Mouse (Mus musculus) heart, embryonic 12.5 days (tissue): Measurements from ENCODE around the gene Kpna2. TPM values are rescaled to one million over a fixed set of nuclear protein-coding genes. Genes with fewer than 3 reads are reported as not detected.
"Not testable (repeated sequence)": the region's sequence is repeated elsewhere in the genome, so short reads cannot be mapped to it uniquely, and the experiment has no call there.

Experiments used
- ATAC-seq: fragments of 200-750 bp; cut with Nextera tagmentation; 2 replicates; pipeline ENCODE4 v1.8.0; 2017; ENCODE audit warnings: moderate TSS enrichment, moderate library complexity; ENCODE audit not compliant: insufficient number of reproducible peaks, low FRiP score
- H3K27ac ChIP-seq: fragments of 300-500 bp; sonication (generic); 2 replicates; pipeline ENCODE4 v1.5.1; 2016; ENCODE audit warnings: mild to moderate bottlenecking, moderate library complexity; ENCODE audit not compliant: poor library complexity, severe bottlenecking
- H3K27me3 ChIP-seq: fragments of 300-500 bp; sonication (generic); replicated peaks from 2 replicates; pipeline ENCODE4 v1.6.1; 2016; ENCODE audit warnings: mild to moderate bottlenecking, moderate library complexity
- H3K36me3 ChIP-seq: fragments of 300-500 bp; sonication (generic); 2 replicates; pipeline ENCODE4 v1.6.1; 2016; ENCODE audit warnings: mild to moderate bottlenecking, moderate library complexity
- H3K4me1 ChIP-seq: fragments of 300-500 bp; sonication (generic); replicated peaks from 2 replicates; pipeline ENCODE4 v1.6.1; 2016; ENCODE audit warnings: mild to moderate bottlenecking
- H3K4me2 ChIP-seq: fragments of 300-500 bp; sonication (generic); 2 replicates; pipeline ENCODE4 v1.6.1; 2016; ENCODE audit warnings: mild to moderate bottlenecking, moderate library complexity
- H3K4me3 ChIP-seq: fragments of 300-500 bp; sonication (generic); 2 replicates; pipeline ENCODE4 v1.5.1; 2016; ENCODE audit warnings: mild to moderate bottlenecking
- H3K9ac ChIP-seq: fragments of 300-500 bp; sonication (generic); 2 replicates; pipeline ENCODE4 v1.6.1; 2016; ENCODE audit warnings: mild to moderate bottlenecking, moderate library complexity
- H3K9me3 ChIP-seq: fragments of 300-500 bp; sonication (generic); replicated peaks from 2 replicates; pipeline ENCODE4 v1.6.1; 2016; ENCODE audit warnings: mild to moderate bottlenecking, moderate library complexity
- WGBS: fragments of 180-500 bp; shearing (Covaris S2); methylation state at CpG from one replicate; pipeline ENCODE4 v1.1.7; 2016; 5-methylcytosine and 5-hydroxymethylcytosine counted together
- polyA plus RNA-seq: library from polyadenylated mRNA; unstranded; fragments of >200 nt; fragmentation: Nextera tagmentation; extraction: Ambion mirVana; gene quantifications from 2 replicates; pipeline ENCODE4 v1.2.1, GENCODE M21; 2016

Kpna2 gene
- polyA plus RNA-seq, 1 experiment from 2014 or later = 301 TPM

DNA sequence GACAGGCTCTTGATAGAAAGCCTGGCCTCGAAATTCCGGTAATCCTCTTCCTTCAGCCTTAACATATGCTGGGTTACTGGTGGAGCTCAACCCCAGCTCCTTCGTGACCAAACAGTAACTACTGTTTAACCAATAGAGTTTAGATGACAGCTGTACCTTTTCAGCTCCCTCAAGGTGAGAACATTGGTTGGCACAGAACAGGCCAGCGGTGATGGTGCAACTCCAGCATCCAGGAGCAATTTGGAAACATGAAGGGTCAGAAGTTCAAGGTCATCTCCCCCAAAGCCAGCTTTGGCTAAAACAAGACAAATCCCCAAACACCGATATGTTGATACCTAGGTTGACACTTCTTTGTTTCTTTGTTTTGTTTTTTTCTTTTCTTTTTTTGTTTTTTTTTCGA, 29.4 kb upstream of the Kpna2 start:
- no peak for ATAC-seq
- peaks cover 5% of the 10 kb centered on the region; the same call in 1 of the 2 replicates for H3K36me3 ChIP-seq
- no peaks in the 10 kb centered on the region for H3K9me3 ChIP-seq
- peaks cover 20% of the 10 kb centered on the region for H3K4me1 ChIP-seq
- peaks cover 7% of the 10 kb centered on the region; the same call in 1 of the 2 replicates for H3K27me3 ChIP-seq
- peak overlapping the region; percentile 84; the same call in 1 of the 2 replicates for H3K9ac ChIP-seq
- H3K4me2 ChIP-seq = peak overlapping the region; percentile 99
- H3K27ac ChIP-seq = no peak overlapping the region
- 65% methylated on average over 6 of the region's 6 CpGs for WGBS
- peak overlapping the region; percentile 82 for H3K4me3 ChIP-seq

DNA sequence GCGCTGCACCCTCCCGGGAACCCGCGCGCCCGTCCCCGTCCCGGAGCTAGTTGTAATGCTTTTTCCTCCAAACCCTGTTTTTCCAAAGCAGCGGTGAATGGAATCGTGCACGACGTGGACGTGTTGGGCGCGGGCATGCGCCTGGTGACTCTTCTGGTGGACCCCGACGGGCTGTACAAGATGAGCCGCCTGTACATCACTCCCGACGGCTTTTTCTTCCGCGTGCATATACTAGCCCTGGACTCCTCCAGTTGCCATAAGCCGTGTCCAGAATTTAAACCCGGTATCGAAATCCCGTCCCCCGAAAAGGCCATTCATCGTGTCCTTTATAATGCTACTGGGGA, 28.9 kb upstream of the Kpna2 start:
- WGBS = 5% methylated on average over 29 of the region's 29 CpGs
- H3K36me3 ChIP-seq = peaks cover 5% of the 10 kb centered on the region; the same call in 1 of the 2 replicates
- H3K4me2 ChIP-seq = peak overlapping the region; percentile 99
- peak overlapping the region; percentile 84 for H3K9ac ChIP-seq
- peak; percentile 59 for ATAC-seq
- H3K4me3 ChIP-seq = peak overlapping the region; percentile 82
- peaks cover 7% of the 10 kb centered on the region; the same call in 1 of the 2 replicates for H3K27me3 ChIP-seq
- peaks cover 20% of the 10 kb centered on the region for H3K4me1 ChIP-seq
- no peaks in the 10 kb centered on the region for H3K9me3 ChIP-seq
- peak overlapping the region; percentile 44; the same call in 1 of the 2 replicates for H3K27ac ChIP-seq

DNA sequence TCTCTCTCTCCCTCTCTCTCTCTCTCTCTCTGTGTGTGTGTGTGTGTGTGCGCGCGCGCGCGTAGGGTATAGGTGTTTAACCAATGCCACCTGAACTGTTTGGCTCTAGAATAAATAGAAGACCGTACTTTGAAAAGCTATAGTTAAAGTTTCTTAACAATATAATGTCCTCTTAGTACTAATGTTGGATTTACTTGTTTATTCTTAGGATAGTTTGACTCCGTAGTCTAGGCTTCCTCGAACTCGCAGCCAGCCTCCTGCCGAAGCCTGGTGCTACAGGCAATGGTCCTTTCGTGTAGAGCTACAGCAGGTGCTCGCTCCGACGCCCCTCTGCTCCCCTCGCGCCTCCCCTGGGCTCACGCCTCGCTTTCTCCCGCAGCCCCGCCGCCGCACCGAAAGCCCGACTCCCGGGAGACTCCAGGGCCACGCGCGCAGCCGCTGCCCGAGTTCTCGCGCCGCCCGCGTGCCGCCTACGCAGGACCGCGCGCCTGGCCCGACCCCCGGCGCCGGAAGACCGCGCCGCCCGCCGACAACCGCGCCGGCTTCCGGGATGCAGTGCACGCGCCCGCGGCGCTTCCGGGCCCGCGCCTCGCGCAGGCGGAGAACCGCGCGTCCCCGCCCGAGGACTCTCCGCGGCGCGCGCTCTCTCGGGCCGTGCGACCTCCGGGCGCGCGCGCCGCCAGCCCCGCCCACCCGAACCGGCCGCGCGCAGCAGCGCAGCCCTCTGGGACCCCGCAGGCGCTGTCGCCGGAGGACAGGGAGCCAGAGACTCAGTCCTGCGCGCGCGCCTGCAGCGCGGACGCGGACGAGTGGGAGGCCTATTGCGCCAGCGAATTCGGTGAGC, 28.3 kb upstream of the Kpna2 start:
- 4% methylated on average over 107 of the region's 107 CpGs for WGBS
- ATAC-seq = peak; percentile 90
- Histone ChIP-seq H3K9ac (peak overlapping the region; percentile 84), H3K4me2 (peak overlapping the region; percentile 99), H3K4me3 (peak overlapping the region; percentile 82), H3K27ac (peak overlapping the region; percentile 65), H3K27me3 (peaks cover 9% of the 10 kb centered on the region), H3K9me3 (no peaks in the 10 kb centered on the region), H3K36me3 (peaks cover 4% of the 10 kb centered on the region; the same call in 1 of the 2 replicates), H3K4me1 (peaks cover 20% of the 10 kb centered on the region)

DNA sequence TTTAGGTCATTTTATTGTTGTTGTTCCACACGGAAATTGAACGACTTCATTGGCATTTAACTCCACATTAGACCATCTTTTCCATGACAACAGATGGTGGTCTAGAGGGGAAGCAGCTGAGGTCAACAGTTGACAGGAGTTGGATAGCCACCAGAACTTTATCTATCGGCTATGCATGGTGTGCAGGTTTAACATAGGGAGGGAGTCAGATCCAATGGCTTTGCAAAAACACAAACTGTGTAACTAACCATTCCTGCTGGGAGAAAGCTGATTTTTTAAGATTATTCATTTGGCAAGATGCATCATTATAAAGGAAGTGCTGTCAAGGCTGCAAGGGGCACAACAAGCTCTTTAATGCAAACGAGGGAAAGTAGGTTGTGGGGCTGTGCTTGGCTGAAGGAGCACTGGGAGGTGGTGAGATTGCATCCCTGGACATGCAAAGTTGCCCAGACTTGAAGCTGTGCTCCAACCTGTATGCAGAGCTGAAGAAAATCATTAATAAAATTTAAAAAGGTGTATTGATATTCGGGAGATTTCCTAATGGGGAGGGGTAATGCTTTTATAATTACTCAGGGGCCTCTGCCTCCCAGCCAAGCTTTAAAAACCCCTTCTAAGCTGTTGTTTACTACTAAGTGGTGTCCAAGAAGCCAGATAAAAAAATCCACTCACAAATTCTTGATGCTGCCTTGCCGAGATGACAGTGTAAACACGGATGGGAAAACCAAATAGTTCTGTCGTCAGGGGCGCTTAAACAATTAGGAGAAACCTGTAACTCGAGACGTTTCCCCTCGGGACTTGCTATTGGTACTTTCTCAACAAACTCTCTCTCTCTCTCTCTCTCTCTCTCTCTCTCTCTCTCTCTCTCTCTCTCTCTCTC, 27.5 kb upstream of the Kpna2 start:
- H3K27ac ChIP-seq = no peak overlapping the region
- H3K9ac ChIP-seq = no peak overlapping the region
- no peaks in the 10 kb centered on the region for H3K36me3 ChIP-seq
- no peak for ATAC-seq
- H3K9me3 ChIP-seq = no peaks in the 10 kb centered on the region
- H3K4me2 ChIP-seq = peak overlapping the region; percentile 99
- H3K4me3 ChIP-seq = peak overlapping the region; percentile 82
- 10% methylated on average over 12 of the region's 12 CpGs for WGBS
- peaks cover 10% of the 10 kb centered on the region for H3K27me3 ChIP-seq
- peaks cover 20% of the 10 kb centered on the region for H3K4me1 ChIP-seq

DNA sequence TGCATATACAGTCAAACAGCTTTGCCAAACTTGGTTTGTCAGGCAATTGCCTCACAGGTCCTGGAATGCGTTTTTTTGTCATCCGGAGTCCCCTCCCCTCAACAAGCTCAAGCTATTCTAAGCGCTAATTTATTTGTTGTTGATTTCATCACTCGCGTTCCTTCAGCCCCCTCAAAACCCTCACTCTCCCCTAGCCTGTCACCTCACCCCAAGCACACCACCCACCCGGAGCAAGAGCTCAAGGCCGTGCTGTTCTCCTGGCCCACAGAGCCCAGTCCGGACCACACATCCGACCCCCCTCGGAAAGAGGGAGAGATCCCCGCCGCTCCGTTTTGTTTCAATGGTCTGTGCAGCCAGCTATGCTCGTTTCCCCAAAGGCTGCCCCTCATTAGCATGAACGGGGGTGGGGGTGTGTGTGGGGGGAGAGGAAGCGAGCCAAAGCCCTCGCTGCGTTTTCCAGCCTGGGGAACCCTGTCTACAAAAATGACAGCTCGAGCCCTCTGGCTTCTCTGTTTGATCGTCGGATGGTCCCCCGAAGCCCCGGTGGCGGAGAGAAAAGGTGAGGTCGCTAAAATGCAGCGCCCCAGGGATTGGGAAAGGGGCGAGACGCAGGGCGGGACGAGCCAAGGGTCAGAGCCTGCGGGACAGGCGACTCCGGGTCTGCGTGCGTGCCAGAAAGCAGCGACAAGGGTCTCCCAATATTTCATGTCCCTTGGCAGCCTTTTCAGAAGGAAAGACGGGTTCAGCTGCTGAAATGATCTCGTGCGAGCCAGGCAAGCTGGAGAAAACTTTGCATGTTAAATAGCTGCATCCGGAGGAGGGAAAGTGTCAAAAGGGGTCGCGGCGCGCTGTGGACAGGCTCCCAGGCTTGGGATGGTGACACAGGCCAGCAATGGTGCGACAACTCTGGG, 26.3 kb upstream of the Kpna2 start, which contains the start of gene 1810010H24Rik:
Gene 1810010H24Rik (plus strand): TSS at position 271 of the 911 bp plus-strand sequence.
- H3K36me3 ChIP-seq = no peaks in the 10 kb centered on the region
- peak within 1 kb of the TSS; percentile 82 for H3K4me3 ChIP-seq
- under 1% methylated on average over 45 of the region's 45 CpGs for WGBS
- H3K4me1 ChIP-seq = peaks cover 16% of the 10 kb centered on the region
- peak within 1 kb of the TSS; percentile 99 for H3K4me2 ChIP-seq
- no peak for ATAC-seq
- H3K27ac ChIP-seq = no peak within 1 kb of the TSS
- H3K9ac ChIP-seq = peak within 1 kb of the TSS; percentile 62
- H3K9me3 ChIP-seq = no peaks in the 10 kb centered on the region
- H3K27me3 ChIP-seq = peaks cover 10% of the 10 kb centered on the region

DNA sequence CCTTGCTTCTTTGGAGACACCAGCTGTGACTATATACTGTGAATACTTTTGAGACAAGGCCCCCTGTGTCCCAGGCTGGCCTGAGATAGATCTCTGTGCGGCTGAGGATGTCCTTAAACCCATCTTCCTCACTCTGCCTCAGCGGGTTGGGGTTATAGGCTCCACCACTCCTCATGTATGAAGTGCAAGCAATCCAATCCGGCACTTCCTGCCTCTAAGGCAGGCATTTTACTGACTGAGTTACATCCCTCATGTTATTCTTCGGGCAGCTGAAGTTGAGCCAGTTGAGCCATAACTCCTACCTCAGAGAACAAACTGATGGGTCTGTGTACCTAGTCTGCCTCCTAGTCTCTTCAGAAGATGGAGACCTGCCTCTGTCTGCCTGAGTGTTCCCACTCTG, 25.1 kb upstream of the Kpna2 start:
- H3K9me3 ChIP-seq = no peaks in the 10 kb centered on the region
- H3K4me1 ChIP-seq = peaks cover 16% of the 10 kb centered on the region
- WGBS = 48% methylated on average over 4 of the region's 4 CpGs
- H3K9ac ChIP-seq = no peak overlapping the region
- H3K27me3 ChIP-seq = peaks cover 10% of the 10 kb centered on the region
- no peak overlapping the region for H3K4me3 ChIP-seq
- peak overlapping the region; percentile 99 for H3K4me2 ChIP-seq
- no peaks in the 10 kb centered on the region for H3K36me3 ChIP-seq
- no peak overlapping the region for H3K27ac ChIP-seq
- no peak for ATAC-seq

DNA sequence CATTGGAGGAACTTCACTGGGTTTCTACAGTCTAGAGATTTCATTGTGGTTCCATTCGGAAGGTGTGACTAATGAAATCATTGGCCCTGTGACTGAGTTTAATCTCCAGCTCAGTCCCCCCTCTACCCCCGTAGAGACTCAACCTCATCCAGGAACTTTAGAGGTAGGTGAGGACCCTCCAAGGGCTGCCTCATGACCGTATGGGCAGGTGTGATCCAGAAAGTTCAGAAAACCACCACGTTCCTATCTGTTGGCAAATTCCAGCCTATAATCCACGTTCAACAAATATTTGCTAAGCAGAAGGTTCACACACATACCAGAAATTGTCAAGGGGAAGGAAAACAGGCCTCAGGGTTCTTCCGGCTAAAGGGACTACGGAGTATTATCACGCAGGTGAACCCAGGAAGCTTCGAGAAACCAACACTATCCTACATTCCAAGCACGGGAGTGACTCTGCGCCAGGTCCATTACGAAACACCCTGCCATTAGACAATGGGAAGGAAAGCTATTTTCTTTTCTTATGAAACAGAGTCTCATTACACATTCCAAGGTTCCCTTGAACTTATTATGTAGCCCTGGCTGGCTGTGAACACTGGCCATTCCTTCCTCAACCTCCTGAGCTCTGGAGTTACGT, 22.8 kb upstream of the Kpna2 start:
- ATAC-seq = no peak
- Histone ChIP-seq H3K27ac (no peak overlapping the region), H3K36me3 (no peaks in the 10 kb centered on the region), H3K9me3 (no peaks in the 10 kb centered on the region), H3K4me2 (no peak overlapping the region), H3K4me3 (no peak overlapping the region), H3K4me1 (peaks cover 16% of the 10 kb centered on the region), H3K9ac (no peak overlapping the region), H3K27me3 (peaks cover 10% of the 10 kb centered on the region)
- 84% methylated on average over 13 of the region's 13 CpGs for WGBS

DNA sequence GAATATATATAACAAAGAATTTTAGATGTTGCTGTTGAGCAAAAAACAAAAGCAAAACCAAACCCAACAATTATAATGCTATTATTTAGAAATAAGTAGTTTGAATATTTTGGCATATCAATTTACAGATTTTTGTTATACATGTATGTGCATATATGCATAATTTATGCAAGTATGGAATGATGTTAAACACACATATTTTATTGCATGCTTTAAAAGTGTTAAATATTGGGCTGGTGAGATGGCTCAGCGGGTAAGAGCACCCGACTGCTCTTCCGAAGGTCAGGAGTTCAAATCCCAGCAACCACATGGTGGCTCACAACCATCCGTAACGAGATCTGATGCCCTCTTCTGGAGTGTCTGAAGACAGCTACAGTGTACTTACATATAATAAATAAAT, 20.4 kb upstream of the Kpna2 start:
- not testable (repeated sequence) for H3K4me2 ChIP-seq, H3K27ac ChIP-seq, H3K27me3 ChIP-seq, ATAC-seq, H3K9ac ChIP-seq, H3K4me1 ChIP-seq, H3K4me3 ChIP-seq, H3K36me3 ChIP-seq, H3K9me3 ChIP-seq
- WGBS = 92% methylated on average over 5 of the region's 5 CpGs

DNA sequence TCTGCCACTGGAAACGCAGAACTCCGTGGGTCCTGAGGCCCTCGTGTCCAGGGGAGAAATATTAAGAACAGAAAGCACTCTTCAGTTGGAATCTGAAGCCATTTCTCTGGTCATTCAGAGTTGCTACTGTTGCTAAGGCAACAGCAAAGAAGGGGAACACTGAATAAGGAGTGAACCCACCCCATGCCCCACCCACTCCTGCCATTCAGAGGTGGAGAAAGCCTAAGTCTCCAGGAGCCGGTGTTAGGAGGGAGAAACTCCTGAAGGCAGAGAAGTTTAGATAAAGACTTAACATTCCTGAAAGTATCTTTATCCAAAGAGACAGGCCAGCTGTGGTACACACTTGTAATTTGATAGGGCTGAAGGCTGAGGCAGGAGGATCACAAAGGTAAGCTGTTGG, 20.0 kb upstream of the Kpna2 start:
- Histone ChIP-seq H3K27me3 (peaks cover 8% of the 10 kb centered on the region), H3K27ac (no peak overlapping the region), H3K4me1 (no peaks in the 10 kb centered on the region), H3K4me3 (no peak overlapping the region), H3K4me2 (no peak overlapping the region), H3K9ac (no peak overlapping the region), H3K9me3 (no peaks in the 10 kb centered on the region), H3K36me3 (no peaks in the 10 kb centered on the region)
- no peak for ATAC-seq
- 59% methylated on average over 4 of the region's 4 CpGs for WGBS

DNA sequence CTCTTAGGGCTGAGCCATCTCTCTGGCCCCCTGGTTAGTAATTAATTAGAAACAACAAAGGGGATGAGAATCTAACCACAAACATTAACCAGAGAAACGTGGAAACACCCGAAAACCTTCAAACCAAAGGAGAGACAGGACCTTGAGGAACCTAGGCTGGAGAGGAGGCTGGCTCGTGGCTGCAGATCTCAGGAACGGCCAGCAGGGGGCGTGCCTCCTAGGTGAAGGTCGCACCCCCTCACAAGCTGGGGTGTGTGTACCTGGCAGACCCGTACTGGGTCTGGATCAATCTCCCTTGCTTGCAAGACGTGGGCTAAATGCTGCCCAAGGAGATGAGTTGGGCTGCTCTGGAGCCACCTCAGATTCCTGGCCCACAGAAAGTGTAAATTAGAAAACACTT, 19.3 kb upstream of the Kpna2 start:
- Histone ChIP-seq H3K9ac (no peak overlapping the region), H3K27me3 (peaks cover 3% of the 10 kb centered on the region; the same call in 1 of the 2 replicates), H3K9me3 (no peaks in the 10 kb centered on the region), H3K27ac (no peak overlapping the region), H3K4me2 (no peak overlapping the region), H3K36me3 (no peaks in the 10 kb centered on the region), H3K4me1 (no peaks in the 10 kb centered on the region), H3K4me3 (no peak overlapping the region)
- 23% methylated on average over 8 of the region's 8 CpGs for WGBS
- no peak for ATAC-seq
